Mouse (Mus musculus): ENCODE data around the gene Gjb1. TPM values are rescaled to one million over a fixed set of nuclear protein-coding genes. Genes with fewer than 3 reads are reported as not detected.

Gene Gjb1
- polyA plus RNA-seq, 1 experiment from 2014 or later: 0.81 TPM

DNA sequence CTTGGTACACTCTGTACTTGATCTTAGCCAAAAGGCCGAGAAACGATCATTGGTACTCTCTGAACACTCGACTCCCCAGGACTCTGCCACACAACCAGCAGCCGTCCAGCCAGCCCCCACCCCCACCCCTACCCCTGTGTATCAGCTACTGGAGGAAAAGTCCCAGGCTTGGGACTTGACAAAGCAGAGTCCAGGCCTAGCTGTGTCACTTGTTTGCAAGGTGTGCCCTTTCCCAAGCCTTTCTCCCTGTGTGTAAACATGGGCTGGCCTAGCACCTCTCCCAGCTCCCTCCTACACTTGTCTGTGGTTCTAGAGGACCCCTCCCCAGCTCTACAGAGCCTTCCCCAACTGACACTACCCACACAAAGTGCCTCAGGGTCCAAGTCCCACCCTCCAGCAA is 10.0 kb downstream of the Gjb1 start:
- Histone ChIP-seq H3K27ac (ENCODE audit: low read length) (no peak overlapping the region), H3K4me1 (replicated peaks; ENCODE audit: control insufficient read depth, insufficient read depth, low read length) (0 out of 2 replicates have a peak, but pooled peaks cover 5% of the 10 kb centered on the region), H3K9me3 (ENCODE audit: control insufficient read depth, low read length) (no peaks in the 10 kb centered on the region), H3K27me3 (replicated peaks; ENCODE audit: control insufficient read depth, insufficient read depth, low read length) (no peaks in the 10 kb centered on the region; the same call in 1 of the 2 replicates), H3K36me3 (ENCODE audit: control insufficient read depth, insufficient read depth) (no peaks in the 10 kb centered on the region), H3K4me3 (replicated peaks; ENCODE audit: low read length) (no peak overlapping the region), H3K4me2 (ENCODE audit: low read length) (no peak overlapping the region), H3K9ac (replicated peaks; ENCODE audit: low read depth, low read length) (no peak overlapping the region)
- no peak for ATAC-seq
- 31% methylated on average over 4 of the region's 4 CpGs for WGBS

DNA sequence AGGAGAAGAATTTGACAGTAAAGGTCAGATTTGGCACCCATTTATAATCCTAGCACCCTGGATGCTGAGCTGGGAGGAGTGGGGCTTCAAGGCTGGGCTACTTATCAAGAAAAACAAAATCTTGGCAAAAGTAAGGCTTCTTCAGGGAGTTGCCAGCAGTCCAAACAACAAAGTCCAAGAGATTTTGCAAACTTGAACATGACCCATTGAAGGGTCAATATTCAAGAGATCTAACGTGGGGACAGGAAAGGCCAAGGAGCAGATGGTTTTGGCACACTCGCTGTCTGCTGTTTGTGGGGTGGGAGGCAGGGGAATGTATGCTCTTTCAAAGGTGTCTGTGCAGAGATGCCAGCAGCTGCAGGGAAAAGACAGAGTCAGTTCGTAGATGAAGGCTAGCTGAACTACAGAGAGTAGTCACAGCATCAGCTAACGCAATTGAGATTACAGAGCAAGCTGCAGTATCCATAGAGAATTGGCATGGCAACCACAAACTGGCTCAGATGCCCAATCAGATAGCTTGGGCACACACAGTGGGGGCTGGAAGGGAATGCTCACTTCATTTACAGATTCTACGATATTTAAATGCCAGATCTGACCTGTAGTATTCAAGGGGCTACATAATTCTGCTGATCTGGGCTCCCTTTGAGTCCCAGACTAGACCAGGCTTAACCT is 12.8 kb downstream of the Gjb1 start:
- Histone ChIP-seq H3K4me1 (replicated peaks; ENCODE audit: control insufficient read depth, insufficient read depth, low read length) (0 out of 2 replicates have a peak, but pooled peaks cover 5% of the 10 kb centered on the region), H3K27me3 (replicated peaks; ENCODE audit: control insufficient read depth, insufficient read depth, low read length) (no peaks in the 10 kb centered on the region; the same call in 1 of the 2 replicates), H3K36me3 (ENCODE audit: control insufficient read depth, insufficient read depth) (no peaks in the 10 kb centered on the region), H3K9ac (replicated peaks; ENCODE audit: low read depth, low read length) (no peak overlapping the region), H3K27ac (ENCODE audit: low read length) (no peak overlapping the region; the same call in 1 of the 2 replicates), H3K9me3 (ENCODE audit: control insufficient read depth, low read length) (no peaks in the 10 kb centered on the region), H3K4me3 (replicated peaks; ENCODE audit: low read length) (no peak overlapping the region), H3K4me2 (ENCODE audit: low read length) (no peak overlapping the region)
- 54% methylated on average over 5 of the region's 5 CpGs for WGBS
- ATAC-seq: peak; percentile 77

DNA sequence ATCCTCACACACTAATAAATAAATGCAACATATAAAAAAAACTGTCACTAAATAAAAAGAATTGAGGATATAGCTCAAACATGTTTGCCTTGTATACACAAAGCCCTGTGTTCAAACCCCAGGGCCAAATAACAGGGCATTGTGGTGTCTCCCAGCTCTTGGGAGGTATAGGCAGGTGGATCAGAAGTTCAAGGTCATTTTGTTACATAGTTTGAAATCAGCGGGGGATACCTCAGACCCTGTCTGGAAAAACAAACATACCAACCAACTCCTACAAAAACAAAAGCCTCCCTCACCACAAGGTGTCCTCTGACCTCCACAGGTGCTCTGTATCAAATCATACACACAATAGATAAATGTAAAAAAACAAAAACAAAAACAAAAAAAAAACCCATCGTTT is 18.2 kb downstream of the Gjb1 start:
- H3K4me3 ChIP-seq (replicated peaks; ENCODE audit: low read length): no peak overlapping the region
- H3K4me1 ChIP-seq (replicated peaks; ENCODE audit: control insufficient read depth, insufficient read depth, low read length): no peaks in the 10 kb centered on the region
- ATAC-seq: no peak
- H3K9ac ChIP-seq (replicated peaks; ENCODE audit: low read depth, low read length): no peak overlapping the region
- no peak overlapping the region for H3K27ac ChIP-seq (ENCODE audit: low read length)
- peaks cover 11% of the 10 kb centered on the region for H3K27me3 ChIP-seq (replicated peaks; ENCODE audit: control insufficient read depth, insufficient read depth, low read length)
- H3K4me2 ChIP-seq (ENCODE audit: low read length): no peak overlapping the region
- WGBS: 60% methylated on average over 2 of the region's 2 CpGs
- no peaks in the 10 kb centered on the region for H3K9me3 ChIP-seq (ENCODE audit: control insufficient read depth, low read length)
- no peaks in the 10 kb centered on the region for H3K36me3 ChIP-seq (ENCODE audit: control insufficient read depth, insufficient read depth)

DNA sequence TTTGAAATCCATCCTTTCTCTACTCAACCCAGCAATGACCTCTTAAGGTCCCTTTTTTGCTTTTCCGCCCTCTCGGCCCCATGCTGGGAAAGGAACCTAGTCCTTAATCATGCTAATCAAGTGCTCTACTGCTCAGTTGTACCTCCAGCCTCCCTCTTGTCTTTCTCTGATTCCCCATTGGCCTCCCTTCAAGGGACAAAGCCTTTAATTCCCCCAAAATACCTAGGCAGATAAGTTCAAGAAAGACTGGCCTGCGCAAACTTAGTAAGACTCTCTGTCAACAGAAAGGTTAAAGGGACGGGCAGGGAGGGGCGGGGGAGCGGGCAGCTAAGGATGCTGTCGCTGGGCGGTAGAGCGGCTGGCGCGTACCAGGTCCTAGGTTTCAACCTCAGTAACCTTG is 20.3 kb downstream of the Gjb1 start:
- Histone ChIP-seq H3K36me3 (ENCODE audit: control insufficient read depth, insufficient read depth) (no peaks in the 10 kb centered on the region), H3K4me3 (replicated peaks; ENCODE audit: low read length) (no peak overlapping the region), H3K9me3 (ENCODE audit: control insufficient read depth, low read length) (no peaks in the 10 kb centered on the region), H3K4me1 (replicated peaks; ENCODE audit: control insufficient read depth, insufficient read depth, low read length) (no peaks in the 10 kb centered on the region), H3K4me2 (ENCODE audit: low read length) (no peak overlapping the region), H3K27me3 (replicated peaks; ENCODE audit: control insufficient read depth, insufficient read depth, low read length) (peaks cover 11% of the 10 kb centered on the region), H3K27ac (ENCODE audit: low read length) (no peak overlapping the region), H3K9ac (replicated peaks; ENCODE audit: low read depth, low read length) (no peak overlapping the region)
- ATAC-seq: no peak
- WGBS: 14% methylated on average over 8 of the region's 11 CpGs

DNA sequence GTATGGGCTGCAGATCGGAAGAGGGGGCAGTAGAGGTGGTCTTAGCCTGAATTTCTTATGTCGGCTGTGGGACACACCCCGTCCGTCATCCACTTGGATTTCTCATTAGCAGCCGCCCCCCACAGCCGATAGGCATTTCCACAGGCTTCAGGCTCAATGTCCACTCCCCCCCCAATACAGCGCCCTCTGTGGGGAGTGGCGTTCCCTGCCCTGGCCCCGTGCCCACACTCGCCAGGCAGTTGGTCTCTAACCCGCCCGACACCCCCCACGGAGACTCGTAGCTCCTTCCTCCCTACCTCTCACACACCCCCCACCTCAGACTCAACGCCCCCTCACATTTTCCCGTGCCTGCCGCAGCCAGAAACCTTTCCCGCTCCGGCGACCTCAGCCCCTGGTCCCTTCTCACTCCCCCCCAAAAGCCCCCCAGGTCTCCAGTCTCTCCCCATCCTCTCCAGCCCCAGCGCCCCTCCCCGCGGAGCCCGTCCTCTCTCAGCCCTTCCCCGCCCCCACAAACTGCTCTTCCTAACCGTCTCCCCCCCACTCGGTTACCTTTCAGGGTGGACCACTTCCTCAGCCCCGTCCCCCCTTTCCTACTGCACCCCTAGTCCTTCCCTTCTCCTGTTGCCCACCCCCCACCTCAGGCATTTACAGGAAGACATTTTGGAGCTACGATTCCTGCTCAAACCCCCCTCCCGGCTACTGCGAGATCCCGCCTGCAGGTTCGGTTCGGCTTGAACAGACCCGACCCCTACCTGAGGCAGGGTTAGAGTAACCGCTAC is 43.0 kb downstream of the Gjb1 start:
- ATAC-seq: no peak; the same call in 1 of the 2 replicates
- Histone ChIP-seq H3K27ac (ENCODE audit: low read length) (peak overlapping the region; percentile 72), H3K27me3 (replicated peaks; ENCODE audit: control insufficient read depth, insufficient read depth, low read length) (no peaks in the 10 kb centered on the region), H3K36me3 (ENCODE audit: control insufficient read depth, insufficient read depth) (no peaks in the 10 kb centered on the region), H3K4me3 (replicated peaks; ENCODE audit: low read length) (peak overlapping the region; percentile 56), H3K9ac (replicated peaks; ENCODE audit: low read depth, low read length) (peak overlapping the region; percentile 63), H3K4me2 (ENCODE audit: low read length) (peak overlapping the region; percentile 73), H3K4me1 (replicated peaks; ENCODE audit: control insufficient read depth, insufficient read depth, low read length) (peaks cover 10% of the 10 kb centered on the region), H3K9me3 (ENCODE audit: control insufficient read depth, low read length) (no peaks in the 10 kb centered on the region)
- 19% methylated on average over 32 of the region's 36 CpGs for WGBS

DNA sequence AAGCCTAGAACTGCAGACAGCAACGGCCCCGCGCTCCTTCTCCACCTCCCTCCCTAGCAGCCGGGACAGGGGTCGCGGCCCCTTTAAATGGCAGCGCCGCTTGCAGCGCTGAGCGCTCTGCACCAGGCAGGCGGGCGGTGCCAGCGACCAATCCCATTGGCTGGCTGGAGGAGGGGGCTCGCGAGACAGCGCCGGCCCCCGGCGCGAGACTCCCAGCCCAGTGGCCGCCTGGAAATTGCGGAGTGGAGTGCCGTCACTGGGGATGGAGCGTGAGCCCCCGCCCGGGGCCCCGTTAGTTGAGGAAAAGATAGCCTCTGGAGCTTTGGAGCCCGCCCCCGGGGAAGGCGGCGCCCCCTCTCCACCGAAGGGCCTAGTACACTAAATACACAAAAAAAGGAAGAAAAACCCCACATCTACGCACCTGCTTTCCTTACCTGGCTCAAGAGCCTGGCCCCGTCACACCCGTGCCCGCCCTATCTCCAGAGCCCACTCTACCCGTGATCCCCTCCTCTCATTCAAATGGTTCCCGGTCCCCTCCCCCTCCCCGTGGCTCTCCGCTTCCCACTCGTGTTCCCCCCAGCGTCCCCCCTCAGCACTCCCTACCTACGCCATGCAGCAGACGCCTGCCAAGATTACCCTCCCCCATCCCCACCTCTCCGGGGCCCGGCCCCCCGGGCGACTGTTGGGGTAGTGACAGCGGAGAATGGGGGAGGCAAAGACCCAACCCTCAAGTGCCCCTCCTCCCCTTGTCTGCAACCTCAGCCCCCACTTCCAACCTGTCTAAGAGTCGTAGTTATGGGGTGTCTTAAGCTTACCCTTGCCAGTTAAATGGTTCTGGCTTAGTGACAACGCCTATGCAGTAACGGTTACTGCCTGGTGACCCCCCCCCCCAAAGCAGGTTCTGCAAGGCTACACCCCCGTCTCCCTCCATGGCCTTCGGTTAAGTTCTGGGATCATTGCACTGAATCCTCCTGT is 43.8 kb downstream of the Gjb1 start:
- Histone ChIP-seq H3K27ac (ENCODE audit: low read length) (peak overlapping the region; percentile 88), H3K4me3 (replicated peaks; ENCODE audit: low read length) (peak overlapping the region; percentile 56), H3K4me2 (ENCODE audit: low read length) (peak overlapping the region; percentile 73), H3K9me3 (ENCODE audit: control insufficient read depth, low read length) (no peaks in the 10 kb centered on the region), H3K9ac (replicated peaks; ENCODE audit: low read depth, low read length) (peak overlapping the region; percentile 64), H3K36me3 (ENCODE audit: control insufficient read depth, insufficient read depth) (no peaks in the 10 kb centered on the region), H3K27me3 (replicated peaks; ENCODE audit: control insufficient read depth, insufficient read depth, low read length) (no peaks in the 10 kb centered on the region), H3K4me1 (replicated peaks; ENCODE audit: control insufficient read depth, insufficient read depth, low read length) (peaks cover 10% of the 10 kb centered on the region)
- WGBS: 25% methylated on average over 41 of the region's 54 CpGs
- peak; percentile 97 for ATAC-seq

DNA sequence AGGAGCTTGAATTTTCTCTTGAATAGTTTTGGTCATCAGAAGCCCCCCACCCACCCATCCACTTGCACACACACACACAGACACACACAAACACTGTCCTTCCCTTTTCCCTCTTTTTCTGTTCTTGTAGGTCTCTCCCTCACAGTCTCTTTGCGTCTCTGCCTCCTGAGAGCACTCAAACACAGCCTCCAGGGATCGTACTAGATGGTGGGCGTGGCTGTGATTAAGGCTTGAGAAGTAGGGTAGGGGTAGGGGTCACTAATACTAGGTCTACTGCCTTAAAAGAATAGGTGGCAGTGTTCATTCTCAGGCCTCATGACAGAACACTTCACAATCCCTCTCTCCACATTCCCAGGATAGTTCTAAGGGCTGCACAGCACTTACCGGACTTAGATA is 44.5 kb downstream of the Gjb1 start, which contains the start of gene Zmym3:
TSS of gene Zmym3 (minus strand) at position 150 of the 396 bp plus-strand sequence.
- H3K27me3 ChIP-seq (replicated peaks; ENCODE audit: control insufficient read depth, insufficient read depth, low read length): no peaks in the 10 kb centered on the region
- WGBS: 22% methylated on average over 4 of the region's 4 CpGs
- no peaks in the 10 kb centered on the region for H3K36me3 ChIP-seq (ENCODE audit: control insufficient read depth, insufficient read depth)
- H3K4me3 ChIP-seq (replicated peaks; ENCODE audit: low read length): peak within 1 kb of the TSS; percentile 56
- H3K4me2 ChIP-seq (ENCODE audit: low read length): peak within 1 kb of the TSS; percentile 55
- no peak for ATAC-seq
- H3K4me1 ChIP-seq (replicated peaks; ENCODE audit: control insufficient read depth, insufficient read depth, low read length): peaks cover 10% of the 10 kb centered on the region
- H3K9ac ChIP-seq (replicated peaks; ENCODE audit: low read depth, low read length): peak within 1 kb of the TSS; percentile 64
- H3K9me3 ChIP-seq (ENCODE audit: control insufficient read depth, low read length): no peaks in the 10 kb centered on the region
- peak within 1 kb of the TSS; percentile 88 for H3K27ac ChIP-seq (ENCODE audit: low read length)

DNA sequence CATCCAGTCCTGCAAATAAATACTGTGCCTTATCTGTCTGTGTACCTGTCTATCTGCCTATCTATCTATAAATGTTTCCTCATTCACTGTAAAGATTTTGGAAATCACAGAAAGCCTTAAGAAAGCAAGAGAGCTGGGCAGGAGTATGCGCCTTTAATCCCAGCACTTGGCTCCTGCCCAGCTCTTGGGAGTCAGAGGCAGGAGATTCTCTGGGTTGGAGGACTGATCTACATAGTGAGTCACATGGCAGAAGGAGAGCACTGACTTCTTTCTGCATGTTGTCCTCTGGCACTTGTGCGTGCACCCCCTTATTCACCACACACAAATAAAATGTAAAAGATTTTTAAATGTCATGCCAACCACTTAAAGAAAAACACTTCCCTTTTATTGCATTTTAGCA is 47.3 kb downstream of the Gjb1 start:
- H3K4me3 ChIP-seq (replicated peaks; ENCODE audit: low read length): no peak overlapping the region
- no peak overlapping the region for H3K4me2 ChIP-seq (ENCODE audit: low read length)
- no peak for ATAC-seq
- no peak overlapping the region for H3K27ac ChIP-seq (ENCODE audit: low read length)
- H3K36me3 ChIP-seq (ENCODE audit: control insufficient read depth, insufficient read depth): no peaks in the 10 kb centered on the region
- no peaks in the 10 kb centered on the region for H3K9me3 ChIP-seq (ENCODE audit: control insufficient read depth, low read length)
- peaks cover 3% of the 10 kb centered on the region for H3K4me1 ChIP-seq (replicated peaks; ENCODE audit: control insufficient read depth, insufficient read depth, low read length)
- 89% methylated on average over 2 of the region's 2 CpGs for whole genome bisulfite sequencing
- no peaks in the 10 kb centered on the region for H3K27me3 ChIP-seq (replicated peaks; ENCODE audit: control insufficient read depth, insufficient read depth, low read length)
- no peak overlapping the region for H3K9ac ChIP-seq (replicated peaks; ENCODE audit: low read depth, low read length)

DNA sequence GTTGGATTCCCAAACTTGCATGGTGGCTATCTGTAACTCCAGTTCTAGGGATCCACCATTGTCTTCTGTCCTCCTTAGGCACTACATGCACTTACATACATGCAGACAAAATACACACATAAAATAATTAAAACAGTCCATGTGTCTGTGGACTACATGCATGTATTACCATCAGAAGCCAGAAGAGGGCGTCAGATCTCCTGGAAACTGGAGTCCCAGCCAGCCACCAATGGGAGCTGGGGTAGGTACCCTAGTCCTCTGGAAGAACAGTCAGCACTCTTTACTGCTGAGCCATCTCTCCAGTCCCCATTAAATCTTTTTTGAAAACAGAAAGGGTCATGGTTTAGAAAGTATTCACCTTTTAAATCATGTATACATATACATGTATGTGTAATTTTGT is 51.6 kb downstream of the Gjb1 start:
- ATAC-seq: no peak
- Histone ChIP-seq H3K4me3 (replicated peaks; ENCODE audit: low read length) (no peak overlapping the region), H3K9me3 (ENCODE audit: control insufficient read depth, low read length) (no peaks in the 10 kb centered on the region), H3K27ac (ENCODE audit: low read length) (no peak overlapping the region), H3K27me3 (replicated peaks; ENCODE audit: control insufficient read depth, insufficient read depth, low read length) (no peaks in the 10 kb centered on the region), H3K36me3 (ENCODE audit: control insufficient read depth, insufficient read depth) (no peaks in the 10 kb centered on the region), H3K9ac (replicated peaks; ENCODE audit: low read depth, low read length) (no peak overlapping the region), H3K4me2 (ENCODE audit: low read length) (no peak overlapping the region), H3K4me1 (replicated peaks; ENCODE audit: control insufficient read depth, insufficient read depth, low read length) (peaks cover 8% of the 10 kb centered on the region)
- WGBS: 5% methylated on average over 1 of the region's 1 CpGs
